Mouse (Mus musculus) stomach, postnatal 0 days (tissue): ENCODE measurements around the gene Pfkfb4. TPM values are rescaled to one million over a fixed set of nuclear protein-coding genes. Genes with fewer than 3 reads are reported as not detected.

Experiments used
- ATAC-seq: fragments of 200-750 bp; cut with Nextera tagmentation; 2 replicates; pipeline ENCODE4 v1.8.0; 2017; ENCODE audit not compliant: low FRiP score, low TSS enrichment
- DNase-seq: peaks from one replicate; pipeline ENCODE4 v3.0.0-alpha.2; 2016; ENCODE audit warnings: low spot score
- H3K27ac ChIP-seq: fragments of 300-500 bp; sonication (generic); replicated peaks from 2 replicates; pipeline ENCODE4 v1.5.1; 2014; ENCODE audit warnings: mild to moderate bottlenecking, control low read depth
- H3K27me3 ChIP-seq: fragments of 300-500 bp; sonication (generic); 2 replicates; pipeline ENCODE4 v1.6.1; 2014; ENCODE audit warnings: low read length; ENCODE audit not compliant: control insufficient read depth, insufficient read depth
- H3K36me3 ChIP-seq: fragments of 300-500 bp; sonication (generic); 2 replicates; pipeline ENCODE4 v1.6.1; 2014; ENCODE audit warnings: low read length, mixed read lengths; ENCODE audit not compliant: control insufficient read depth, insufficient read depth
- H3K4me1 ChIP-seq: fragments of 300-500 bp; sonication (generic); replicated peaks from 2 replicates; pipeline ENCODE4 v1.6.1; 2014; ENCODE audit warnings: antibody characterized with exemption; ENCODE audit not compliant: control insufficient read depth, insufficient read depth
- H3K4me2 ChIP-seq: fragments of 300-500 bp; sonication (generic); replicated peaks from 2 replicates; pipeline ENCODE4 v1.6.1; 2014; ENCODE audit warnings: low read depth, mild to moderate bottlenecking, control low read depth, moderate library complexity
- H3K4me3 ChIP-seq: fragments of 300-500 bp; sonication (generic); 2 replicates; pipeline ENCODE4 v1.5.1; 2014; ENCODE audit warnings: low read depth, low read length, control low read depth
- H3K9ac ChIP-seq: fragments of 300-500 bp; sonication (generic); 2 replicates; pipeline ENCODE4 v1.6.1; 2014; ENCODE audit warnings: mild to moderate bottlenecking, low read length, control low read depth, mixed read lengths
- H3K9me3 ChIP-seq: fragments of 300-500 bp; sonication (generic); 2 replicates; pipeline ENCODE4 v1.6.1; 2016; ENCODE audit warnings: low read length; ENCODE audit not compliant: control insufficient read depth
- CTCF ChIP-seq: IDR thresholded peaks from 2 replicates; pipeline ENCODE4 v1.5.1; 2016; ENCODE audit warnings: antibody characterized with exemption, low read depth, mild to moderate bottlenecking, moderate library complexity
- EP300 ChIP-seq: optimal IDR thresholded peaks from 2 replicates; pipeline ENCODE3; 2016; ENCODE audit warnings: antibody characterized with exemption
- WGBS: fragments of 180-500 bp; shearing (Covaris S2); extraction: QIAGEN DNeasy Blood & Tissue Kit; methylation state at CpG from one replicate; pipeline ENCODE4 v1.1.7; 2014; 5-methylcytosine and 5-hydroxymethylcytosine counted together
- polyA plus RNA-seq: library from polyadenylated mRNA; unstranded; fragments of >200 nt; fragmentation: Nextera tagmentation; extraction: Ambion mirVana; gene quantifications from 2 replicates; pipeline ENCODE4 v1.2.1, GENCODE M21; 2015

Gene Pfkfb4
- polyA plus RNA-seq, 1 experiment from 2014 or later: 10.3 TPM

- H3K4me1 ChIP-seq: no peaks in the 10 kb centered on the region
- H3K4me2 ChIP-seq: no peak overlapping the region
- H3K27ac ChIP-seq: no peak overlapping the region
- H3K27me3 ChIP-seq: no peaks in the 10 kb centered on the region
- ATAC-seq (no peak), DNase-seq (no peak)
- no peaks in the 10 kb centered on the region for H3K36me3 ChIP-seq
- no peak overlapping the region for H3K9ac ChIP-seq
- H3K4me3 ChIP-seq: no peak overlapping the region
- WGBS: 81% methylated on average over 9 of the region's 9 CpGs
- no peaks in the 10 kb centered on the region for H3K9me3 ChIP-seq
- no peak for TF ChIP-seq CTCF
- no peak for TF ChIP-seq EP300
Measured at GRCm38 (mm10) chr9:108976483-108976882, 15.1 kb upstream of the Pfkfb4 start.

- no peak for DNase-seq
- TF ChIP-seq CTCF: no peak
- no peak for TF ChIP-seq EP300
- H3K4me1 ChIP-seq: no peaks in the 10 kb centered on the region
- H3K9ac ChIP-seq: no peak overlapping the region
- ATAC-seq: no peak
- no peaks in the 10 kb centered on the region for H3K9me3 ChIP-seq
- no peak overlapping the region for H3K27ac ChIP-seq
- no peak overlapping the region for H3K4me2 ChIP-seq
- H3K27me3 ChIP-seq: no peaks in the 10 kb centered on the region
- no peak overlapping the region for H3K4me3 ChIP-seq
- H3K36me3 ChIP-seq: no peaks in the 10 kb centered on the region
- 67% methylated on average over 7 of the region's 7 CpGs for WGBS
Measured at GRCm38 (mm10) chr9:108977966-108978365, 13.6 kb upstream of the Pfkfb4 start.

GRCm38 (mm10) chr9:108982498-108982897 is 9.1 kb upstream of the Pfkfb4 start:
- no peaks in the 10 kb centered on the region for H3K9me3 ChIP-seq
- H3K4me3 ChIP-seq: no peak overlapping the region
- H3K27me3 ChIP-seq: no peaks in the 10 kb centered on the region
- H3K4me2 ChIP-seq: no peak overlapping the region
- no peak overlapping the region for H3K27ac ChIP-seq
- H3K9ac ChIP-seq: no peak overlapping the region
- 79% methylated on average over 8 of the region's 8 CpGs for WGBS
- TF ChIP-seq CTCF (no peak), EP300 (no peak)
- no peak for DNase-seq
- ATAC-seq: no peak
- no peaks in the 10 kb centered on the region for H3K4me1 ChIP-seq
- H3K36me3 ChIP-seq: no peaks in the 10 kb centered on the region

- no peak for ATAC-seq
- Histone ChIP-seq H3K9me3 (no peaks in the 10 kb centered on the region), H3K9ac (no peak overlapping the region), H3K4me3 (no peak overlapping the region), H3K4me1 (no peaks in the 10 kb centered on the region), H3K27me3 (no peaks in the 10 kb centered on the region), H3K36me3 (no peaks in the 10 kb centered on the region), H3K4me2 (no peak overlapping the region), H3K27ac (no peak overlapping the region)
- TF ChIP-seq CTCF: no peak
- no peak for TF ChIP-seq EP300
- 75% methylated on average over 9 of the region's 9 CpGs for WGBS
- DNase-seq: no peak
Measured at GRCm38 (mm10) chr9:108983209-108983608, 8.4 kb upstream of the Pfkfb4 start.

- Histone ChIP-seq H3K9me3 (no peaks in the 10 kb centered on the region), H3K9ac (no peak within 1 kb of the TSS), H3K36me3 (no peaks in the 10 kb centered on the region), H3K4me1 (0 out of 2 replicates have a peak, but pooled peaks cover 4% of the 10 kb centered on the region), H3K27me3 (no peaks in the 10 kb centered on the region), H3K4me2 (no peak within 1 kb of the TSS), H3K27ac (no peak within 1 kb of the TSS; the same call in 1 of the 2 replicates), H3K4me3 (no peak within 1 kb of the TSS)
- no peak for DNase-seq
- WGBS: 92% methylated on average over 3 of the region's 4 CpGs
- ATAC-seq: no peak
- TF ChIP-seq EP300 (no peak), CTCF (no peak)
Measured at GRCm38 (mm10) chr9:108985710-108986109, 5.9 kb upstream of the Pfkfb4 start, which contains the start of gene Ucn2. Ucn2 (plus strand) TSS chr9:108986010.

- Histone ChIP-seq H3K27me3 (no peaks in the 10 kb centered on the region), H3K4me2 (peak overlapping the region; percentile 44), H3K9ac (peak overlapping the region; percentile 24; the same call in 1 of the 2 replicates), H3K9me3 (no peaks in the 10 kb centered on the region), H3K4me1 (0 out of 2 replicates have a peak, but pooled peaks cover 4% of the 10 kb centered on the region), H3K4me3 (peak overlapping the region; percentile 15; the same call in 1 of the 2 replicates), H3K27ac (peak overlapping the region; percentile 96), H3K36me3 (no peaks in the 10 kb centered on the region)
- DNase-seq: peak; percentile 60
- peak; percentile 36; the same call in 1 of the 2 replicates for ATAC-seq
- WGBS: 17% methylated on average over 11 of the region's 15 CpGs
- no peak for TF ChIP-seq EP300
- no peak for TF ChIP-seq CTCF
Measured at GRCm38 (mm10) chr9:108987704-108988350, 3.8 kb upstream of the Pfkfb4 start.
